Mouse (Mus musculus) left cerebral cortex, postnatal 36 days (tissue): Measurements from ENCODE around the gene Raver1. TPM values are rescaled to one million over a fixed set of nuclear protein-coding genes. Genes with fewer than 3 reads are reported as not detected.
A peak's percentile ranks its signal among the peaks of the same experiment; 100 is the strongest.

Source experiments
- DNase-seq, 2 experiments: peaks; one replicate each; pipeline ENCODE4 v3.0.0; 2021 to 2022; ENCODE audit warnings: low spot score in 2 of 2, mixed read lengths in 1 of 2
- intact Hi-C: fragments of 180-260 bp; cut with DNase I; formaldehyde crosslinking; loops from one replicate; pipeline ENCODE4 v1.15.1; 2025
- total RNA-seq, 2 experiments: library from RNA; stranded (reverse); gene quantifications; 2 replicates each; pipeline ENCODE4 v1.2.3; 2021

Raver1 gene
- 10 to 100 TPM; 26.1 to 29.0 TPM for total RNA-seq

DNA sequence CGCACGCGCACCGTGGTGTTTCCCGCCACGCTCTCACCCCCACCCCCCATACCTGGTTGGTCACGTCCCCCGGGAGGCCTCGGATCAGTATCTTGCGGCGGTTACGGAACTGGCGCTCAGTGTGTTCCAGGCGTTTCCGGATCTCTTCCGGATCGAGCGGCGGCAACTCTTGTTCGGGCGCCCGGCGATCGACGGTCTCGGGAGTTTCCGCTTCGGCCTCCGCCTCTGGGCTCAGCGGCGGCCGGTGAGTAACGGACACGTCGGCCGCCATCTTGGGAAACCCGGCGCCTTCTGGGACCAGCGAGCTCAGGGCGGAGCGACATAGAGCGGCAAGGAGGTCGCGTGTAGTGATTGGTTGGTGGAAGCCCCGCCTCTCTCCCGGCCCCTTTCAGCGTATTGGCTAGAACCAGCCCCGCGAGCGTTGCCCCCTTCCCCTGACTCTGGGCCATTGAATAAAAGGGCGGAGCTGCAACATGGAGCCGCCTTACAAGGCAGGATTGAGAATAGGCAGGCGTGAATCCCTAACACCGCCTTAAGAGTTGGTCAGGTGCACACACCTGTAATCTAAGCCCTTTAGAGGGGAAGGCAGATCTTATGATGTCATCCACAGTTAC is at the start of gene Raver1, which contains the start of gene Gm38431:
Gene Raver1 (minus strand): TSS at position 302 of the 614 bp plus-strand sequence.
Gene Gm38431 (minus strand): TSS at position 291 of the 614 bp plus-strand sequence.
- DNase-seq, result peak; percentile 97
- intact Hi-C loops, result loop anchor here (5.0 kb wide), 1 partner anchor 40 kb away; the partner anchor contains the start of gene Tyk2

- DNase-seq, result no peak
- intact Hi-C loops, result no loop called here
These were observed 46.6 kb upstream of the Raver1 start for GRCm38 (mm10) chr9:21138386-21138785.

DNA sequence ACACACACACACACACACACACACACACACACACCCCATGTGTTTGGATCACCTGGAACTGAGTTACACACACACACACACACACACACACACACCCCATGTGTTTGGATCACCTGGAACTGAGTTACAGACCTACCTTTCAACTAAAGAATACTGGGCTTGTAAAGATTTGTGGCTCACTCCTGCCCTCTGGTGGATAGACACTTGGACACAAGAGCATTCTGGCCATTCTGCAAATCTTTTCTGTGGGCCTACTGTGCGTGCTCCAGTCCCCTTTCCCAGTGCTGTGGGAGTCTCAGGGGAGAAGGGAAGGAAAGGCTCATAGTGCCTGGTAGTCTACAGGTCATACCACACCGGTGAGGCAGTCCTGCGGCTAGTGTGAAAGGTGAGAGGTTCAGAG is 45.4 kb upstream of the Raver1 start:
- DNase-seq, result peak; percentile 28 to 60
- intact Hi-C loops, result no loop called here

DNA sequence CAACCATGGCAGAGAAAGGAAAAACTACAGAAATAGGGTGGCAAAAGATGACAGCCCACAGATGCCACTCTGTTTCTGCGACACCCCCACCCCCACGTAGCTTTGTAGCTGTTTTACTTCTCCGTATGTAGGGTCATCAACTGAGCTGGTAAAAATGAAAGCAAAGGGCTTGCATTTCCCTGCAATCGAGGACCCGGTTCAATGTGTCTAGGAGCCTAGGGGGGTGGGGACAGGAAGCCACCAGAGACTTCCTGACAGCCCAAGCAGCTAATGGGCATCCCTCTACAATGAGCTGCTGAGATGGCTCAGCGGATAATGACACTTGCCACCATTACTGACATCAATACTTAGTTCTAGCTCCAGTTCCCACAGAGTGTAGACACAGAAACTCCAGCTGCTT is 44.6 kb upstream of the Raver1 start:
- DNase-seq, result no peak
- intact Hi-C loops, result no loop called here

GRCm38 (mm10) chr9:21135941-21136381 is 44.2 kb upstream of the Raver1 start:
- no peak for DNase-seq
- intact Hi-C loops, result no loop called here

DNA sequence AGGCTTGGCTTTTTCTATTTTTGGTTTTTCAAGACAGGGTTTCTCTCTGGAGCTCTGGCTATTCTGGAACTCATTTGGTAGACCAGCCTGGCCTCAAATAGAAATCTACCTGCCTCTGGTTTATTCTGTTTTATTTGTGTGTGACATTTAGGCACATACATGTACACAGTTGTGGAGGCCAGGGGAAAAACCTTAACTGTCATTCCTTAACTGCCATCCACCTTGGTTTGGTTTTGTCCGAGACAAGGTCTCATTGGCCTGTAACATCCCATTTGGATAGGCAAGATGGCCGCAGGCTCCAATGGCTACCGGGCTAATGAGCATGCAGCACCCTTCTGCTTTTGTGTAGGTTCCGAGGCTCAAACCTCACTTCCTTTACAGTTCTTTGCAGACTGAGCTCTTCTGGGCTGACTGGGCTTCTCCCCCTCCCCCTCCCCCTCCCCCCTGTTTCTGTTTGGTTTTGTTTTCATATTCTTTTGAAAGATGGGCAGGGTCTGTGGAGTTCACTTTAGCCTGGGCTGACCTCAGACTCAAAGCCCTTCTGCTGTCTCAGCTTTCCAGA is 43.6 kb upstream of the Raver1 start:
- no peak for DNase-seq
- intact Hi-C loops, result no loop called here

DNA sequence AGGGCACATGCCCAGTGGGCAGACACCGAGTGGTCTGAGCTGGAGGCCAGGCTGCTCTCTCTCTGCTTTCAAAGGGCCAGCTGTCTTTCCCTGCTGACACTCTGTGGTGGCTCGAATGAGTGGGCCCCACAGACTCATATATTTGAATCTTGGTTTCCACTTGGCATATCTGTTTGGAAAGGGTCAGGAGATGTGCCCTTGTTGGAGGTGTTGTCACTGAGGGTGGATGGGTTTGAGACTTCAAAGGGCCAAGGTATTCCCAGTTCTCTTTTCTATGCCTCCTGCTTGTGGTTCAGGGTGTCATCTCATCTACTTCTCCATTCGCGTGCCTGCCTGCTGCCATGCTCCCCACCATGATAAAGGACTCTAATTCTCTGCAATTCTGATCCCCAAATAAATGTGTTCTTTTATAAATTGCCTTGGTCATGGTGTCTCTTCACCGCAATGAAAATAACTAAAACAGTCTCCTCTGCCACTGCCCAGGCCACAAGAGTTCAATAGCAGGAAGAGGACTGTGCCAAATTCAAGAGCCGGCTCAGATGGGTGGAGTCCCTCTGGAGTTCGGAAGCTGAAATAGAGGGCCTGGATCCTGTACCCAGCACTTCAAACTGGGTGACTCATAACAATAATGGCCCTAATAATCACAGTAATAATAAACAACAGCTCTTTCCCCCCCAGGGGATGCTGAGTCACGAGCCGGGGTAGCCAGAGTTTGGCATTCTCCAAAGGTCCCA is 43.0 kb upstream of the Raver1 start:
- no peak for DNase-seq
- intact Hi-C loops, result loop anchor here (5.0 kb wide), 3 partner anchors 42 to 237 kb away; partner anchors contain the start of genes Eif3g, Gm38431, Icam5 and Raver1

GRCm38 (mm10) chr9:21133064-21133707 is 41.4 kb upstream of the Raver1 start:
- intact Hi-C loops, result loop anchor here (5.0 kb wide), 3 partner anchors 41 to 236 kb away; partner anchors contain the start of genes Eif3g, Gm38431, Icam5 and Raver1

DNA sequence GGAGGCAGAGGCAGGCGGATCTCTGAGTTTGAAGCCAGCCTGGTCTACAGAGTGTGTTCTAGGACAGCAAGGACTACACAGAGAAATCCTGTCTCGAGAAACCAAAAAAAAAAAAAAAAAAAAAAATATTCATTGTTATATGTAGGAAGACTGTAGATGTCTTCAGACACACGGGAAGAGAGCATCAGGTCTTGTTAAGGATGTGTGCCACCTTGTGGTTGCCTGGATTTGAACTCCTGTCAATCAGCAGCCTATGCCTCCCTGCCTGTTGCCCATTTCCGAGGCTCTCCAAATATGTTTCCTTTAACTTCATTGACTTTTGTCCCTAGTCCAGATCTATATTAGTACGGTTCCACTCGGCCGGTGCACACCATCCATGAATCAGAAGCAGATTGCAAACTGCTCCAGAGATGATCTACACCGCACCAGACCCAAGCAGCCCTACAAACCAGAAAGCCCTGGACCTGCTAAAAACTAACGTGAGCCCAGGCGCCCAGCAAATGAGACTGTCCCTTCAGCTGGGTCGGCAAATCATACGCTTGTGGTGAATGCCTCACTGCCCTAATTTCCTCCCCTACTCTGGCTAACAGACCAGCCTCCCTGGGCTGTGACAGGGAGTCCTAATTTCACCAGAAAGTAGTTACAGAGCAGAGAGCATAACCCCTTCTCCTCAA is 40.4 kb upstream of the Raver1 start:
- DNase-seq, result no peak
- intact Hi-C loops, result loop anchor here (5.0 kb wide), 3 partner anchors 40 to 235 kb away; partner anchors contain the start of genes Eif3g, Gm38431, Icam5 and Raver1

More at GRCm38 (mm10) chr9:21133064-21133707, 41.4 kb upstream of the Raver1 start:
- DNase-seq, result no peak

GRCm38 (mm10) chr9:21131059-21131956 is 39.5 kb upstream of the Raver1 start, which contains the start of gene Tyk2:
Tyk2 (minus strand) TSS chr9:21131243.
- intact Hi-C loops, result loop anchor here (5.0 kb wide), 3 partner anchors 39 to 234 kb away; partner anchors contain the start of genes Eif3g, Gm38431, Icam5 and Raver1
- DNase-seq, result peak; percentile 90

GRCm38 (mm10) chr9:21126259-21126627 is 34.4 kb upstream of the Raver1 start:
- intact Hi-C loops, result no loop called here

GRCm38 (mm10) chr9:21125502-21126258 is 33.9 kb upstream of the Raver1 start:
- no peak for DNase-seq
- intact Hi-C loops, result no loop called here

More at GRCm38 (mm10) chr9:21126259-21126627, 34.4 kb upstream of the Raver1 start:
- no peak for DNase-seq

DNA sequence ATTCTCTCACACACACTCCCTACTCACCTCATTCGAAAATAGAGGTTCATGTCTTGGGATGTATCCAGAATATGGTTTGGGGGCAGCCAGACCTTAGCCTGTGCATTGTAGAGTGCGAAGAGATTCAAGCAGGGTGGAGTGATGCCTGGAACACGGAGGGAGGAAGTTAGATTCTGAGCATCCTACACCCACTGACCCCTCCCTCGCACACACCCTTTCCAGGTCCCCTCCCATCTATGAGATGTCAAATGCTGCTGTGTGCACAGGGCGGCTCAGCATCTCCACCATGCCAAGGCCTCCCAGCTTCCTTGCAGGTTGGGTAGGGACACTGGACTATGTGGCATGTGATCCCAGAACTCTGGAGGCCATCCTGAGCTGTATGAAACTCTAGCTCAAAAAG is 33.0 kb upstream of the Raver1 start:
- intact Hi-C loops, result no loop called here

GRCm38 (mm10) chr9:21121483-21121882 is 29.7 kb upstream of the Raver1 start:
- no peak for DNase-seq
- intact Hi-C loops, result no loop called here

More for the DNA sequence above, 33.0 kb upstream of the Raver1 start:
- no peak for DNase-seq

- no peak for DNase-seq
- intact Hi-C loops, result no loop called here
These were observed 25.3 kb upstream of the Raver1 start for GRCm38 (mm10) chr9:21117073-21117472.

DNA sequence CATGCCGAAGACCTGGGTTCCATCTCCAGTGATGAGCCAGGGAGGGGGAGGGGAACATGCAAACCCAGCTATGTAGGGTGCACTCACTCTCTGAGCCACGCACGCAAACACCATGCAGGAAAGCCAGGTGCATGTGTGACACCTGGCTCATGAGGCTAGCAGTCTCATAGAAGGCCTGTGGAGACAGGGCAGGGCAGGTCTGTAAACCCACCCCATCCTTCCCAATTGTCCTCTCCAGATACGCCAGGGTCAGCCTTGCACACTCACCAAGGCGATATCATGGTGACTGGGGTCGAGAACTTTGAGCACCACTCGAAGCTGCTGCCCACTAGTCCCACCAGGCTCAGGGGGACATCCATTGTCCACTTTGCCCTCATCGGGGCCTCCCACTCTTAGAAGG is 23.3 kb upstream of the Raver1 start:
- no peak for DNase-seq
- intact Hi-C loops, result no loop called here

DNA sequence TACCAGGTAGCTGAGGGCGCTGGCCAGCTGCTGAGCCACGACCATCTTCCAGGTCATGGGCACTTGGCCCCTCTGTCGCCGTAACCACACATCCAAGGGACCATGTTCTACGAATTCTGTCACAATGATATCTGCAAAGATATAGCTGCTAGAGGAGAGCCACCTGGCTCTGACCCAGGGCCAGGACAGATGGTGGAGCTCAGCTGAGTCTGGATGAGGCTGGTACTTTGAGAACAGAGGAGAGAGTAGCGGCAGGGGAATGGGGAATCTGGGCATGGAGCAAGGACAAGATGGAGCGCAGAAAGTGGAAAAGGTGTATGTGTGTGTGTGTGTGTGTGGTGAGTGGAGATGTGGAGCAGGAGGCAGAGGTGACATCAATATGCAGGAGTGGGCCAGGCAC is 22.4 kb upstream of the Raver1 start:
- intact Hi-C loops, result no loop called here
- no peak for DNase-seq
